Mouse (Mus musculus): ENCODE measurements around the gene Ewsr1.
A peak's percentile ranks its signal among the peaks of the same experiment; 100 is the strongest.

Gene Ewsr1

GRCm38 (mm10) chr11:5098736-5099542, at the start of gene Ewsr1, which contains the start of gene Rhbdd3:
Ewsr1 (minus strand) TSS chr11:5099266.
Rhbdd3 (plus strand) TSS chr11:5098926.
- DNase-seq (ENCODE audit: low read depth): peak; percentile 99

DNA sequence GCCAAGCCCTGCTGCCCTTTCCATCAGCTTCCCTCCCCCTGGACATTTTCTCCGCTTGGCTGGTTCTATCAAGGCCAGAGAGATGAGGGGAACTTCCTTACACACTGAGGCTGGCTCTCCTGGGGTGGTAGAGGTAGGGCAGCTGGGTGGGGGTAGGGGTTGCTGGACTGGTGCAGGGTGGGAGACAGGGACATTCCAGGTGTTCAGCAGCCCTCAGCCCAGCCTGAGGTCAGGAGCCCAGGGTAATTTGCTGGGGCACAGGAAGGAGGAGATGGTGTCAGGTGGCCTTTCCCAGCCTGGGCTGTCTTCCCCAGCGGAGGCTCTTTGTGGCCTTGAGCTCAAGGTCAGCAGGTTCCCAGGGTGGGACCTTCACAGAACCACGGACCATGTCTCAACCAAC, 46.5 kb upstream of the Ewsr1 start:
- DNase-seq (ENCODE audit: low read depth): no peak

DNA sequence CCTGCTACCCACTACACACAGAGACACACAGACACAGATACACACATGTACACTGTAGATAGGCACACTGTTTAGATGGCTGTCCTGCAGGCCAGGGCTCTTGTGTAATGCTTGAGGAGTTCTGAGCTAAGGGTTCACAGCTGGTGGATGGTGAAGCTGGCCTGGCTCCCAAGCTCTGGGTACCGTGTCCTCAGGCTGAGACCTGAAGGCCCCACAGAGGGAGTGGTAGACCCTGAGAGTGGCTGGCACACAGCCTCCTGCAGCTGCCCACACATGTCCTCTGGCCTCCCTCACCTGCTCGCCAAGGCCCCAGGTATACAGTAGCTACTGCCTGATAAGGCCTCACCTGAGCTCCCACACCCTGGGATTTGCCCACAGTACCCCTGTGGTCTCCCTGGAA, 42.9 kb upstream of the Ewsr1 start:
- no peak for DNase-seq (ENCODE audit: low read depth)

DNA sequence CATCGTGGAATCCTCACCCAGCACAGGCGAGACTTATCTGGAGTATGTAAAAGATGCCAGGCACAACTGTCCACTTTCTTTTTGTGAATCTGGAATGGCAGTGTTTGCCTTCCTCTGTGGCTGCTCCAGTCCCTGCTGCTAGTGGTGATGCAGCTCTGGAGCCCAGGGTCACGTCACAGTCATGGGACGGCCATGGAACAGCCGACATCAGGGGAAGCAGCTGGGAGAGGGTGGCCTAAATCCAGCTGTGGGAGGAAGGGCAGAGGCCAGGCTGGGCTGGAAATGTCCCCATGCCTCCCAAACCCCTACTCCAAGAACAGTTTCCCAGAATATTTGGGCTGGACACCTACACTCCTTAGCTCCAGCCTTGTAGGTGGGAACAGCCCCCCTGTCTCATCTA, 42.2 kb upstream of the Ewsr1 start:
- DNase-seq (ENCODE audit: low read depth): no peak

DNA sequence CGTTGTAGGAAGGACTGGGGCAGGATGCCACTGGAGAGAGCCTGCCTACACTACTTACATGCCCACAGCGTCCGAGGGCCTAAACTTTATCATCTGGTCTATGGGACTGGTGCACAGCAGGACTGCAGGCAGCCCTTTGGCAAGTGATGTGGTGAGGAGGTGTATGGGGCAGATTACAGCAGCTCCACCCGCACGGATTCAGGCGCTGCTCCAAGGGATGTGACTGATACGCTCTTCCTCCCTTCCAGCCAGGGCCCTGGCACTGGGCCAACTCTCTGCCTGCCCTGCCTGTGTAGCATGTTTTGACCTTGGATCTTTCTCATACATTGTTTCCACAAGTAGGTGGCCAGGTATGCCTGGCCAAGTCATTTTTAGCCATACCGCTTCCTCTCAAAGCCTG, 41.6 kb upstream of the Ewsr1 start:
- peak; percentile 57 for DNase-seq (ENCODE audit: low read depth)

- DNase-seq (ENCODE audit: low read depth): no peak
Measured at GRCm38 (mm10) chr11:5139372-5139771, 40.3 kb upstream of the Ewsr1 start.

- DNase-seq (ENCODE audit: low read depth): peak; percentile 67
Measured at GRCm38 (mm10) chr11:5138642-5139041, 39.6 kb upstream of the Ewsr1 start.

DNA sequence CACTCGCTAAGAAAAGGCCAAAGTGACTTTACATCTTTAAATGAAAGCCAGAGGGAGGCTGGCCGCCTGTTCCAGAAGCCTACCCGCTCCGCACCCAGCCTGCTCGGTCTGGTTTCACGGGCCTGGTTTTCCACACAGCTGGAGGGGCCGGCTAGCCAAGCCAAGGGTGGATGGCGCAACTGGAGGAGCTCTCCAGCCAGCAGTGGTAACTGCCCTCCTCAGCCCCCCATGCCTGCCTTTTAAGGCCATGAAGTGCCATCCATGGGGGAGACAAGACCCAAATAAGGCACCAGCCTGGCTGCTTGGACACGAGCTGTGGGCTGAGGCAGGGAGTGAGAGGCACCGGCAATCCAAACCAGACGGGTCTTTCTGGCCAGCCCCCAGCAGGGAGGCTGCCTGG, 36.8 kb upstream of the Ewsr1 start:
- DNase-seq (ENCODE audit: low read depth): peak; percentile 88

- no peak for DNase-seq (ENCODE audit: low read depth)
Measured at GRCm38 (mm10) chr11:5132751-5133150, 33.7 kb upstream of the Ewsr1 start.

DNA sequence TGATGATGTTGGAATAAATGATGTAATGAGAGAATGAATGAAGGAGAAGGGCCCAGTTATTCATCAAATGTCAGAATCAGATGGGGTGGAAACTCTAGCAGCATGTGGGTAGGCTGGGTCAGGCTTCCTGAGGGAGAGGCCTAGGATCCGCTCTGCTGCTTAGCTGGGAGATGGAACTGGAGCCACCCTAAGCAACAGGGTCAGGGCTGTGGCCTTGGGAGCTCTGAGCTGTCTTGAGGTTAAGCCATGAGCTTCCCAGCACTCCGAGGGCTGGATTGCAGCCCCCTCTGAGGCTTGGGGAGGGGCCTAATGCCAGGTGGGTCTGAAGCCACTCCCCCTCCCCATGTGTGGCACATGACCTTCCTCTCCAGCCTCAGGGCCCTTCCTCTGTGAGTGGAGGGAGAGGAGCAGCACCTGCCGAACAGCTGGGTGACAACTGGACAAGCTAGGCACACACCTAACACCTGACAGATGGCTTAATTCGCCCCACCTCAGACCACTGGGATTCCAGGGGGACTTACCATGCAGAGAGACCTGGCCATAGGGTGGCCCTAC, 31.1 kb upstream of the Ewsr1 start:
- DNase-seq (ENCODE audit: low read depth): no peak

DNA sequence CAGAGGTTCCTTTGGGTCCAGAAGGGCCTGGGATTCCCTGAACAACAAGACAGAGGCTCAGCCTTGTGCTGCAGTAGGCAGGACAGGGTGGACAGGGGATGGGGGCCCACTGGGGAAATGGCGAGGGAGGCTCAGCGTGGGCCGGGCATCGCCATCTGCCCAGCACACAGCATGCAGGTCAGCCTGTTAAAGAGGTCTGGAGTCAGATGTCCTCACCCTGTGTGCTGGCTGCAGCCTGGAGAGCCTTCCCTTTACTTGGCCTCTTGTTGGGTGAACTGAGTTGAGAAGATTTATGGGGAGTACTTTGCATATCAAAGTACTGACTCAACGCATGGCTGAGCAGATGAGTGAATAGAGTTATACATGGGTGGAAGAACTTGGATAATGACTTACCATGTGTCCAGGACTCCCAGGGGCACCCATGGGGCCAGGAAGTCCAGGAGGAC, 30.0 kb upstream of the Ewsr1 start:
- DNase-seq (ENCODE audit: low read depth): peak; percentile 81

DNA sequence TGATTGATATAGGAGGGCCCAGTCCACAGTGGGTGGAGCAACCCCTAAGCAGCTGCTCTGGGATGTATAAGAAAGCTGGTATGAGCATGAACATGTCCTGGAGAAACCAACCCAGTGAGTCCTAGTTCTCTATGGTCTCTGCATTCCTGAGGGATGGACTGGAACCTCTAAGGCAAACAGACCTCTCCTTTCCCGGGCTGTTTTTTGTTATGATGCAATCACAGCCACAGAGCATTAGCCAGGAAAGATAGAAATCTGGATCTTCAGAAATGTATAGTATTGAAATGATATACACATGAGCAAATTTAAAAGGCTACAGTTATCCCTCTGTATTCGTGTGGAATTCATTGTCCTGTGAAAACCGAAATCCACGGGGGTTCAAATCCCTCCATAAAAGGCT, 26.6 kb upstream of the Ewsr1 start:
- peak; percentile 72 for DNase-seq (ENCODE audit: low read depth)

- peak; percentile 92 for DNase-seq (ENCODE audit: low read depth)
Measured at GRCm38 (mm10) chr11:5114931-5115581, 16.0 kb upstream of the Ewsr1 start.

DNA sequence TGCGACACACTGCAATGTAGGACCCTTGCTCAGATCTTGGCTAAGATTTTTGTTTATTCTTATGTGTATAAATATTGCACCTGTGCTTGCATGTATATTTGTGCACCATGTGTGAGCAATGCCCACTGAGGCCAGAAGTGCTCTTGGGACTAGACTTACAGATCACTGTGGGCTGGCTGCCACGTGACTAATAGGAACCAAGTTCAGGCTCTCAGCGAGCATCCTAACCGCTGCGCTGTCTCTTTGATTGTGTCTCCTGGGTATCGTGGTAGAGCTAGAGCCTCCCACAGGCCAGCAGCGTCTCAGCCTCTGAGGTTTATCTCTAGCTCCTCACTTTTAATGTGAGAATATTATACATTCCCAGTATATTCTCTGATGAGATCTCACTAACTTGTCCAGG, 14.6 kb upstream of the Ewsr1 start:
- DNase-seq (ENCODE audit: low read depth): peak; percentile 55

- no peak for DNase-seq (ENCODE audit: low read depth)
Measured at GRCm38 (mm10) chr11:5109441-5109840, 10.4 kb upstream of the Ewsr1 start.

DNA sequence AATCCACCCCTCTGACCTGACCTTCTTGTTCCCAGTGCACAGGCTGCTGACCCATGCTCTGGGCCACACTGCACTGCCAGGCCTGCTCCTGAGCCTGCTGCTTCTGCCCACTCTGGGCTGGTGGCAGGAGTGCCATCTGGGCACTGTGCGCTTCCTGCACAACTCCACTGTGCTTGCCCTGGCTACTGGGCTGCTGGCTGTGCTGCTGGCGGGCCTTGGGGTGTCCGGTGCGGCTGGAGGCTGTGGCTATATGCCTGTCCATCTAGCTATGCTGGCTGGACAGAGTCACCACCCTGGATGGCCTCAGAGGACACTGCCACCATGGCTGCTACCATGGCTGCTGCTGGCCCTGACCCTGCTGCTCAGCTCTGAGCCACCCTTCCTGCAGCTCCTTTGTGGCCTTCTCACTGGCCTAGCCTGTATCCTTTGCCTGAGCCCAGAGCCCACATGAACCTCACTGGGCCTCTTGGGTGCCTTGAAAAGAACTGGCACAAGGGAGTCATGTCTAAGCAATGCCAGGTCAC, 5.0 kb upstream of the Ewsr1 start:
- no peak for DNase-seq (ENCODE audit: low read depth)

DNA sequence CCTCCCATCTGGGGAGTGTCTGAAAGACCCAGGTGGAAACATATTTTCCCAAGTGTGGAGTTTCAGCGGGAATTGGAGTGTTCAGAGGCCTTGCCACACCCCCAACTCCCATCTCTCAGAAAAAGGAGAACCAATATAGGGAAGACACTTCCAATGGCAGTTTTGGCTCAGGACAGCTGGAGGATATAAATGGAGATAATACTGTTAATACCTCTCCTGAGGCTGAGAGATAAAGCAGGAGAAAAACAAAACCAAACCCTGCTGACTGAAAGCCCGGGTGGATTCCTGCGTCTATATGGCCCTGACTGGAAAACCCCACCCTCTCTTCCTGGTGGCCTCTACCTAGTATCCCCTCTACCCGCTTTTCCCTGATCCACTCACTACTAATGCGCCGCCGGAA, 3.3 kb upstream of the Ewsr1 start:
- no peak for DNase-seq (ENCODE audit: low read depth)

DNA sequence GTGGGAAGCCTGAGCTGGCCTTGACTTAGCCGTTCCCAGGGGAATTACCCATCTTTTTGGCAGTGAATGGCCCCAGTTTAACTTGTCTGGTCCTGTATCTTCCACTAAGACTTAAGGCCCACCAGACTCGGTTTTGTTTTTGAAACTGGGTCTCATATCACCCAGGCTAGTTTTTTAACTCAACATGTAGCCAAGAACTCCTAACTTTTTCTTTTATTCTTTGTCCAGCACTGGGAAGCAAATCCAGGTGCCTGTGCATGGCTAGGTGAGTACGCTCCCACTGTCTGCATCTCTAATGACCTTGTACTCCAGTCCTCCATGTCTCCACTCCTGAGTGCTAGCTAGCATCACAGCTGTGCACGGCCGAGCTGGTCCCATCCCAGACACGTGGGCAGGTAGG, 2.6 kb upstream of the Ewsr1 start:
- no peak for DNase-seq (ENCODE audit: low read depth)

- peak; percentile 33 for DNase-seq (ENCODE audit: low read depth)
Measured at GRCm38 (mm10) chr11:5100801-5101200, 1.7 kb upstream of the Ewsr1 start.

DNA sequence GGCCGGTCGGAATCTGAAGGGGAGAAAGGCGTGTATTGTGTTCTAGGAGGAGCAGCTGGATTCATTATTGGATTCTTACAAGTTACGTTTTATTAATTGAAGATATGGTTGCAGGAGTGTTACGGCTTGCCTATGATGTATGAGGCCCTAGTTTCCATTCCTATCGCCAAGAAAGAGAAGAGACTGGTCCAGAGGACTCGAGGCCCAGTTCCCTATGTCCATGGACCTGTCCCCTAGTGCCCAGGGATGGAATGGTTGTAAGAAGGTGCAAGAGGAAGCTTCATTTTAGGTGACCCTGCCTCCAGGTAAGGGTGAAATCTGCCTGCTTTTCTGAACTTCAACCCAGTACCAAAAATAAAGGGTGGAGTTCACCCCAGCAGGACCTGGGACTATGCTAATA, 1.2 kb upstream of the Ewsr1 start:
- DNase-seq (ENCODE audit: low read depth): peak; percentile 45

- peak; percentile 92 for DNase-seq (ENCODE audit: low read depth)
Measured at GRCm38 (mm10) chr11:5099576-5100183, 614 bp upstream of the Ewsr1 start.

GRCm38 (mm10) chr11:5098035-5098735, 881 bp downstream of the Ewsr1 start:
- DNase-seq (ENCODE audit: low read depth): peak; percentile 57
